Mouse (Mus musculus) gastrocnemius, postnatal 25 days (tissue): ENCODE measurements around the gene Spag7. TPM values are rescaled to one million over a fixed set of nuclear protein-coding genes. Genes with fewer than 3 reads are reported as not detected.

Experiments used
- DNase-seq: peaks from one replicate; pipeline ENCODE4 v3.0.0; 2022
- long read RNA-seq, 2 experiments: library from polyadenylated mRNA; stranded (forward); transcript quantifications; one replicate each; pipeline ENCODE4 v2.0.0; 2021
- total RNA-seq, 2 experiments: library from RNA; stranded (reverse); gene quantifications; 1 replicate in 1 of 2; 2 replicates in 1 of 2; pipeline ENCODE4 v1.2.3; 2021

The Spag7 gene
- total RNA-seq, result 10 to 100 TPM; 81.6 to 82.3 TPM
- long read RNA-seq, experiment 1, transcript Spag7-201 (7 exons, 1,159 nt), result major isoform, 109 of 146 reads
- long read RNA-seq, experiment 1, partial matches to known transcripts, result 4 of 146 reads
- long read RNA-seq, experiment 1, other reads (novel, unspliced or antisense), result 33 of 146 reads
- long read RNA-seq, experiment 2, transcript Spag7-201 (7 exons, 1,159 nt), result major isoform, 123 of 148 reads
- long read RNA-seq, experiment 2, partial matches to known transcripts, result 1 of 148 reads
- long read RNA-seq, experiment 2, other reads (novel, unspliced or antisense), result 24 of 148 reads

DNA sequence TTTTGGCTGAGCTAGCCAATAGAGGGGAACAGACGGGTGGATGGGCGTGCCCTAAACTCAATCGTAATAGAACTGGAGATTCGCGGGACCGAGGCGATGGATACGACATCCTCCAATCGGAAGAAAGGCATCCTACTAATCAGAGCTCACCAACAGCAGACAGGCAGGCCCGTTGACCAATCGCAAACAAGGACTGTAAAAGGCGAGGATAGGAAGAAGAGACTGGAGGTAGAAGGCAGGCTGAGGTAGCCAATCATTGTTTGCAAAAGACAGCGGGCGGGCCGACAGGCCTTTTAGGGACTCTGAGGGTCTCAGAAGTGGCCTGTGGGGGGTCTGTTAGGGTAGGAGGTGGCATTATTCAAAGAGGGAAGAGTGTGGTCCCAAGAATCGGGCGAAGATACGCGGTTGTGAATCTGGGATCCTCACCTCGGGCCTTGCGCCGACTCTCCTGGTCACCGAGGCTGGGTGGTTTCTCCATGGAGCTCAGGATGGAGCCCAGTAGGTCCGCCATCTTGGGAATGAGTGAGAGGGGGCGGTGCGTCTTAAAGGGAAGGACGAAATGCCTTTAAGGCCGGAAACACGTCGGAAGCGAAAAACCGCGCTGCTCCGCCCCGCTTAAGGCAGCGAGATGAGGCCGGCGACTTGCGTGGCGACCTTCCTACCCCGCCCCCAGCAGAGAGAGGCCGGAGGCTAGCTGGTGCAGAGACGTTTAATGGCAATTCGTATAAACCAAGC lies at the start of gene Spag7:
Spag7 (minus strand) TSS at position 646 of the 735 bp plus-strand sequence.
- DNase-seq, result peak; percentile 98

DNA sequence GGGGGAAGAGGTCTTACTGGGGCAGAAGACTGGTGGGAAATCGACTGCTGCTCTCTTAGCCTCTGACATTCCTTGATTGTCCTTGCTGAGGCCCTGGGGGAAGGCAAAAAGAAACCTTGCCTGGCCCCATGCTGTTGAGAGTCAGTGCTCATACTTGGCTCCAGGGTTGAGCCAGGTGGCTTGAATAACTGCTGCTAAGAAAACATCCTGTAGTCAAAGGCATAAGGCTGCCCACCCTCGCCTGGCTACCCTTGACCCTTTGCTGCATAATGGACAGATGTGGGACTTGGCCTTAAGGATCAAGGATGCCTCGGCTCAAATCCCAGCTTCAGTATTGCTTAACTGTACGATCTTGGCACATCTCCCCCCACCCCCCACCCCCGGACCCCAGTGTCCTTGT lies 49.3 kb upstream of the Spag7 start:
- DNase-seq, result no peak

DNA sequence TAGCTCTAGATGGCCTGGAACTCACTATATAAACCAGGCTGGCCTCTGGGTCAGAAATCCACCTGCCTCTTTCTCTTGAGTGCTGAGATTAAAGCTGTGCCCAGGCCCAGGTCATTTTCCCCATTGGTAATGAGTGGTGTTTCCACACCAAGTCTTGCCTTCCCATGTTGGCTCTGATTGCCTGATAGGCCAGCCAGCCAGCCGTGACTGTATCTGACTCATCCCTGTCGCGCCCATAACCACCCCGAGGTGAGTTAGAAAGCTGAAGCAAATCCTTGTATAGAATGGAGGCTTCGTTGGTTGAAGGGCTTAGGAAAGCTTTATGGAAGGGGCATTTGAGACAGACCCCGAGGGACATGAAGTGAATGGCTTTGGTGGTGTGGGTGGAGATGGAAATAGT lies 46.6 kb upstream of the Spag7 start:
- DNase-seq, result no peak

DNA sequence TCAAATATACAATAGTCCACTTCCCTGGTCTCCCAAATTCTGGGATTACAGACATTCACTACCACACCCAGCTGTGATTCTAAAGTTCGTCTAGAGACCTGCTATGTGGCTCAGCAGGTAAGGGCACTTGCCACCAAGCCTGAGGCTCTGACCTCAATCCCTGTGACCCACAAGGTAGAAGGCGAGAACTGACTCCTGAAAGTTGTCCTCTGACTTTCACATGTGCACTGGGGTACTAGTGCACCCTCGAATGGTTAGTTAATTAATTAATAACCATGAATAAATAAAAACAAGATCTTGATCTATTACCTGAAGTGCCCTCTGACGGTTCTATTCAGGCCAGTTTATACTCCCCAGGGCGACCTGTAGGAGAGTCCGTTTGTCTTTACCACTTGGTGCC lies 44.0 kb upstream of the Spag7 start:
- DNase-seq, result no peak

DNA sequence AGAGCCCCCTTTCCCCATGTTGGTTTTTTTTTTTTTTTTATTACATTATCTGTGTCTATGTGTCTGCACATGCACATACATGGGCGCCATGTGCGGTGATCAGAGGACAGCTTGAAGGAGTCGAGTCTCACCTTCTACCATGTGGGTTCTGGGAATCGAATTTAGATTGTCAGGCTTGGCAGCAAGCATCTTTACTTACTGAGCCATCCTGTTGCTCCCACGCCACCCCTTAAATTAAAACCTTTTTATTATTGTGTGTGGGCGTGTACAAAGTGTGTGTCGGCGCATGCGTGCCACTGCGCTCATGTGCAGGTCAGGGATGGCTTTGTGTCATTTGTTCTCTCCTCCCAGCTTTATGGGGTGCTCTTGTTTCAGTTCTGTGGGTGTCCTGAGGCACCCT lies 41.8 kb upstream of the Spag7 start:
- DNase-seq, result no peak

DNA sequence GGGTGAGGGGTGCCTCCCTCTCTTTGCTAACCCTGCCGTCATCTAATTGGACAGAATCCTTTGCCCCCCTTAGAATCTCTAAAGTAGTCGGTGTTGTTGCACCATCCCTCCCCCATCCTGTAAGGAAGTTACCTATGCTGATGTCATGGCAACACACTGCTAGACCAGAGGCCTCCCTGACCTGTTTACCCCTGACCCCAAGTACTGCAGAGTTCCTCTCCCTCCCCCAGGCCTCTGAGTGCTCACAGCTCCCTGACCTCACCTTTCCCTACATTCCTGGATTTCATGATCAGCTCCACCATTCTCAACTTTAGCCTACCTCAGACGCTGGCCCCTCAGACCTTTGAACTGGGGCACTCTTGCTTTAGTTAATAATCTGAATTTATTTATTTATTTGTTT lies 36.9 kb upstream of the Spag7 start:
- no peak for DNase-seq

DNA sequence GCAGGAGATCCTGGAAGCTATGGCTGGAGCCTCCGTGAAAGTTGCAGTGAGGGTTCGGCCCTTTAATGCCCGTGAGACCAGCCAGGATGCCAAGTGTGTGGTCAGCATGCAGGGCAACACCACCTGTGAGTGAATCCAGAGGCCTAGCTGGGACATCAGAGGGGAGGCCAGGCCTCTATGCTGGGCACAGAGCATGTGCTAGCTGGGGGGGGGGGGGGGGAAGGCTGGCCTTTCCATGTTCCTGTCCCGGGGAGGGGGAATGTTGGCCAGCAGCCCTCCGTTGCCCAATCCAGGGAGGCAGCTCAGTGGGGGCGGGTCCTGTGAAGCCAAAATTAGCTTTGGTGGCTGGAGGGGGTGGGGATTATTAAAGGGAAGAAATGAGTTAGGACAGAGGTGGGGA lies 33.6 kb upstream of the Spag7 start:
- peak; percentile 88 for DNase-seq

DNA sequence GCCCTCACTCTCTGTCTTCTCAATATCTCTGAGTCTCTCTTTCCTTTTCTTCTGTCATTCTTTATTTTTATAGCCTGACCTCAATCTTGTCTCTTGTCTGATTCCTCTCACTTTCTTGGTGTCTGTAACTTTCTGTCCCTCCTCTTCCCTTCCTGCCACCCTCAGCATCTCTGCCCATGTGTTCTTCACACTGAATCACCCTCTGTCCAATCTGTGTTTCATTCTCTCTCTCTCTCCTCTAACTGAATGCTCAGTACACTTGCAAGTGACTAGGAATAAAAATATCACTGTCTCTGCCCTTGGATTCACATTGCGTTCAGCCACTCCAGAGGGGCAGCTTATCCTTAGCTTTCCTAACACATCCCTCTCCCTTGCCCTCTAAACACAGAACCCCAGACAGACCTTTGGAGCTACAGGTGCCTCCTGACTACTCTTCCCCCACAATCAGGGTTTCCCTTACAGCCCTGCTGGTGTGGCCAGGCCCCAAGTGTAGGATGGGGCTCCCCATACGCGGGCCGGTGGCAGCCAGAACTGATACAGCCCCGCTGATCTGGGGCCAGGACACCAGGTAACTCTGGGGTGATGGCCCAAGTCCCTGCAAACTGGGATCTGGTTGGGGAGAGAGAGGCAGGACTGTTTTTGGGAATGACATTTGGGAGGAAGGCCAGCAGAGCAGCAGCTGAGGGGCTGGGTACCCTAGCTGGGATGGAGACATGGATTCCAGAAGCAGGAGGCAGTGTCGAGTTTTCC lies 32.9 kb upstream of the Spag7 start:
- DNase-seq, result no peak

DNA sequence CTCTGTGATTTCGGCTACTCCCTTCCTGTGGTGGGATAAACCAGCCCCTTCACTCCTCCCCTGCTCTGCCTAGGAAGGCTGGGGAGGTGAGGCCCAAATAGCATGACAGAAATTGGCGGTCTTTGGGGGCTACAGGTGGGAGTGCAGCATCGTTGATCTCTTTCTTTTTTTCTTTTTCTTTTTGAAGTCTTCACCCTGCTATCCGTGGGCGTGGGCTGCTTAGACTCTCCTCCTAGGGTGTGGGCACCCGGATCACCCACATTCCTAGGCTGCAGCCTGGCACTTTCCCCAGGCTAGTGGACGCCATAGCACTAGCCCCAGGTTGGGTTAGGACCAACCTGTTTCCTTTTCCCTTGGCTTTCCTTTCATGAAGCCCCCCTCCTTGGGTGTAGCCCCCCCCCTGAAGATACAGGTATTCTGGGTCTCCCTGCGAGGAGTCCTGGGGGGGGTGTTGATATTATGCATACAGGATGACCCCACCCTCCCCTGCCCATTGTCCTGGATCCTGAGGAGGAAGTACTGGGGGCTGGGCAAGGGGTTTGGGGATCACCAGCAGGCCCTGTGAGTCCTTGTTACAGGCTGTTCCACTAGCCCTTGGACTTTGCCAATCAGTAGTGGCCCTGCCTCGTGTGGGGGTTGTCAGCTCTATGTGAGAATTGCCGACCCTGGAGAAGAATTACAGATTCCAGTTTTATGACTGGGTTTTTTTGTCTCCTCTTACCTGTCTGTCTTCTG lies 32.2 kb upstream of the Spag7 start:
- DNase-seq, result no peak

DNA sequence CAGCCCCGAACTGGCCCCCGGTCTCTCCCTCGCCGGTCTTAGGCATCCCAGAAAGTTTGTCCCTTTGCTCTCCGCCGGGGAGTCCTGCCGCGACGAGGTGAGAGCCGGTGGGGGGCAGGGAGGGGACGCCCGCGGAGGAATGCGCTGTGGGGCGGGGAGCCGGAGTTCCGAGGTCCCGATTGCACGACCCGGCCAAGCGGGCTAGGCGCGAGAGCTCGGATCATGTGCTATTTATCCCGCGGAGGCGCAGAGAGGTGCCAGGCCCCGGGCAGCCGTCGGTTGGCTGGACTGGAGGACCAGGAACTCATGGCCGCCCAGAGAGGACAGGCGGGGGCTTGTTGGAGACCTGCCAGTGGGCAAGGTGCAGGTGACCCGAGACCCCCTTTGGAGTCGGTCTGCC lies 31.4 kb upstream of the Spag7 start:
- peak; percentile 90 for DNase-seq

DNA sequence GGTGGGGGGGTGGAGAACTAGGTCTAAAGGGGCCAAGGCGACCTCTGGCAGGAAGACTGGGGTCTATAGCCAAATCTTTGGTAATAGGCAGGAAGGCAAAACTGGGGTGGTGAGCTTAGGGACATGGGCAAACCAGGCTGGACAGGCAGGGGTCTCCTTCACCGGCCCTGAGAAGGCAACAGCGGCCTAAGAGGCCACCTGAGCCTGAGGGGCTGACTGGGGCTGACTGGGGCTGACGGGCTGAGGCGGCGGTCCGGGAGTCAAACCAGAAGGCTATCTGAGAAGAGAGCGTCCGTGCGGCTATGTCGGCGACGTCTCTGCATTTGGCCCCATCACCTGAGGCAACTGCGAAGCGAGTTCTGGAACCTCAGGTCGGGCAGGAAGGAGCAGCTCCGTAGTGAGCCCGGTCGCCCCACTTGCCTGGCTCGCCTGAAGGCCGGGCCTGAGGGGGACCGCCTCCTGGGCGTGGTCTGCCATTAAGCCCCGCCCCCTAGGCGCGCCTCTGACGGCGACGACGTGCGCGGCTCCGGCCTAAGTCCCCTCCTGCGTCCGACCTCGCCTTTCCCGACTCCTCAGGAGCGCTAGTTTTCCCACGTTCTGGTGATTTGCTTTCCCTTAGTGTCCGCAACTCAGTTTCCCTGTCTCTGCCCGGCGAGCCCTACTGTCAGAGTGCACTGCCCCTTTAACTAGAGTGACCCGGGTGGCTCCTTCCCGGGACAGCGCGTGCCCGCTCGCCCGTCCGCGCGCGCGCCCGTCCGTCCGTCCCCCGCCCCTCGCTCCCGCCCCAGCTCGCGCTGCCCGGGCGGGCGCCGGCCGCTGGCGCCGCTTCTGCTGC lies 30.7 kb upstream of the Spag7 start, which contains the start of the genes Inca1 and Kif1c:
Inca1 (minus strand) TSS at position 434 of the 835 bp plus-strand sequence.
Kif1c (plus strand) TSS at position 827 of the 835 bp plus-strand sequence.
- DNase-seq, result peak; percentile 95

DNA sequence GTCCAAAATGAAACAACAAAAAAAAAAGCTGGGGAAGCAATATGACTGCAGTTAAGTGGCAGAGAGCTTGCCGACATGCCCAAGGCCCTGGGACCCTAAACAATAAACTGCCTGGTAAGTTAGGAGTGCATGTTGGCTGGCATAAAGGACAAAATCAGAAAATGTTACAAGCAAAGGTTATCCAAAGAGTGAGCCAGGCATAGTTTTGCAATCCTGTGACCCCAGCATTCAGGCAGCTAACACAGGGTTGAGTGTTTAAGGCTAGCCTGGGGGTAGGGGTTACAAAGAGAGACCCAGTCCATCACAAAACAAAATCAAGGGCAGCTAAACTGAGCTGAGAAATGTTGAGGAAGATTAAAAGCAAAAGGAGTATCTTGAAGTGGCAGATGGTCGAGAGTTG lies 29.8 kb upstream of the Spag7 start:
- DNase-seq, result no peak

DNA sequence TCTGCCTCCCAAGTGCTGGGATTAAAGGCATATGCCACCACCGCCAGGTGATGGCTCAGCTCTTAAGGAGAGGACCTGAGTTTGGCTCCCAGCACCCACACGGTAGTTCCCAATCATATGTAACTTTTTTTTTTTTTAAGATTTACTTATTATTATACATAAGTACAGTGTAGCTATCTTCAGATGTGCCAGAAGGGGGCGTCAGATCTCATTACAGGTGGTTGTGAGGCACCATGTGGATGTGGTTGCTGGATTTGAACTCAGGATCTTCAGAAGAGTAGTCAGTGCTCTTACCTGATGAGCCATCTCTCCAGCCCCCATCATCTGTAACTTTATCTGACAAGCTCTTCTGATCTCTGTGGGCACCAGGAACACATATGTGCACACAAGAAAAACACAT lies 28.2 kb upstream of the Spag7 start:
- no peak for DNase-seq

DNA sequence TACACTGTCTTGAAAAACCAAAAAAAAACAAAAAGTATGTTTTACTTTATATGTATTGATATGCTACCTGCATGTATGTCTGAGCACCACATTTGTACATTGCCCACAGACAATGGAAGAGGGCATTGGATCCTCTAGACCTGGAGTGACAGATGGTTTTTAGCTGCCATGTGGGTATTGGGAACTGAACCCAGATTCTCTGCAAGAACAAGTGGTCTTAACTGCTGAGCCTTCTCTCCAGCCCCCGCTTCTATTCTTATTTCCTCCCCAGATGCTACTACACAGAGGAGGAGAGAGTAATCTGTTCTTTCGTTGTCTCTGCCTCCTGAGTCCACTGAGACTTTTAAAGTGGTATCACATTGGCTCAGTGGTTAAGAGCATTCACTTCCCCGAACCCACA lies 24.3 kb upstream of the Spag7 start:
- no peak for DNase-seq

DNA sequence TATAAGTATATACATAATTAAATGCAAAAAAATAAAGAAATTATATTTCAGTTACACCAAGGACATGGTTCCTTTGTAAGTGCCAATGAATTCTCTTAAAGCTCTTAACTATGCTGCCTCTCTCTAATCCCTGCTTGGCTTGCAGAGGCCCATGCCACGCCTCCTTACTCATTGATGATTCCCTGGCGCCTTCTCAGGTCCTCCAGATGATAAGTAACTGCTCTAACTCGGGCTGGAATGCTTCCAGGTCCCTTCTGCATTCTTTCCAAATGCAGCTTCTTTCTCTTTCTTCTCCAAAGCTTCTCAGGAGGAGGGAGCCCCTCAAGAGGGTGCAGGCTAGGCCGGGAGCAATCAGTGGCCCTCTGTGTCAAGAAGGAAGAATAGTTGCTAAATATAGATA lies 20.4 kb upstream of the Spag7 start:
- no peak for DNase-seq

DNA sequence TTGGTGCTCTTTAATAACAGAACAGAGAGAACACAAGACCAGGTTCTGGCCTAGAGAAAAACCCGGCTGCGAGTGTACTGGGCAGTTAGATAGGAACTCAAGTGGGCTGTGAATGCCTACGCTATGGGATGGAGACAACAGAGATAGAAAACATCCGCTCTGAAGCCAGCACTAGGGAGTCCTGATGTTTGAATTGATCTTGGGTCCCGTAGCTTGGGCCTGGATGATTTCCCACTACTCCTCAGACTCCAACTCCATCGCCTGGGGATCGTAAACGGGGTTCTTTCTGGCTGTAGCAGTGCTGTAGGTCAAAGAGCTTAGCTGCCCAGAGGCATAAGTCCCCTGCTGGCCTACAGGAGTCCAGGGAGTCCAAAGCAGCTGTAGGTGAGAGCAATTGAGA lies 19.2 kb upstream of the Spag7 start:
- no peak for DNase-seq

DNA sequence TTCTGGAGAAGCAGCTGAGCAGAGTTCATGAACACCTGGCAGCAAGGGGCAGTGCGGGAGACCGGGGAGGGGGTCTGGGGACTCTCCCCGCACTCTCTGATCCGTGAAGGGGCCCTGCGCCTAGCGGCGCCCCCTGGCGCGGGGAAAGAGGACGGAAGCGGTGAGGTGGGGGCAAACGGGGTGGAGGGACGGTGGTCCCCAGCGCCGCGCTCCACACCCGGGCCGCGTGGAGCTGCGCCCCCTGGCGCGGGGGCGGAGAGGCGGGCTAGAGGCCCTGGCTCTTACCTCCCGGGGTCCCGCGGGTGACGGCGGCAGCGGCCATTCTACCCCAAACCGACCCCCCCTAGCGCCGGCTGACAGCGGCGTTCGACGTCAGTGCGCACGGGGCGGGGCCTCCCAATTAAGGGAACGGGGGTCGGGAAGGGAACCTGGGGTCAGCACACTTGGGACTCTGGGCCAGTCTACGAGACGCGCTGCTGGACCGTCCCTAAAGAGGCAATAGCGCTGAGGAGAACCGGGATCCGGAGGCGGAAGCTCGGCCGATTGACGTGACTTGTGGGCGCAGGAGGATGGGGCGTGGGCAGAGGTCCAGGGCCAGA lies 18.5 kb upstream of the Spag7 start, which contains the start of gene Camta2:
Camta2 (minus strand) TSS at position 505 of the 599 bp plus-strand sequence.
- peak; percentile 90 for DNase-seq

DNA sequence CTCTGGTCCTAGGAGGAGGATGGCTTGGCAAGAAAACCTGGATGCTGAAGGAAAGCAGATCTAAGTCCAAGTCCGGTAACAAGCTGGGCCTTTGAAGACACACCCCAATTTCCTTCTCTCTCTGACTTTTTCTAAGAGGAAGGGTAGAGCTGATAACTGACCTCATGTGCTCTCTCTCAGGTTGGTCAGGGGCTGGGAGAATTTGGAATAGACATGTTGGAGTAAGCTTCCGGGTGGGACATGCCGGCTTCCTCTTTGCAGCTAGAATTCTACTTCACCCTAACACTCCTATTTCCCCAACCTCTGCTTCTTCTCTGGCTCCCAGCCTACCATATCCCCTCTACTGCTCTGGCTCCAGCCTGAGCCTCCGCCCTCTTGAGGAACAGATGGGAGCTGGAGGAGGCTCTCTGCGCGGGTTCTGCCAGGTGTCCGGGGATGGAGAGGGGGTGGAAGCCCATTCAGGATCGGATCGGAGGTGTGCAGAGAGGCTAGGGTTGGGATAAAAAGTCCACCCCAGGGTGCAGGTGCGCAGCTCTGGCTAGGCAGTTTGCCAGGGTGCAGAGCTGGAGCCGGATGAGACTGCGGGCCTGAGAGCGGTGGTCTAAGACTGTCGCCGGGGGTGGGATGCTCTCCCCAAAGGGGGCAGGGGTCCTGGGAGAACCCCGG lies 17.8 kb upstream of the Spag7 start:
- DNase-seq, result no peak

DNA sequence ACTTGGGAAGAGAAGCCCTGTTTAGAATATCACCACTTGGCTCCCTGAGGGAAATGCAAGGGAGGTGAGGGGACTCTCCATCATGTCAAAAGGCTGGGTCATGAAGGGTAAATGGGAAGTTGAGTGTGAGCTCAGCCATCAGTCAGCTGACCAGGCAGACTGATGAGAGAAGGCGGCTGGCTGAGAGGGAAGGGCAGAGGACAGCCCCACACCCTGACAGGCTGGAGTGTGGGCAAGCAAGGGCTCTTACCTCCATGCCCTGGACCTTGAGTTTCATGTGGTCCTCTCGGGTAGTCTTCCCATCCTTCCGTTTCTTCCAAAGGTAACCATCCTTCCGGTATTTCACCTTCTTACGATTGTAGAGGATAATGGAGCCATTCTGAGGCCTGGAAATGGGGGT lies 14.4 kb upstream of the Spag7 start:
- DNase-seq, result no peak

DNA sequence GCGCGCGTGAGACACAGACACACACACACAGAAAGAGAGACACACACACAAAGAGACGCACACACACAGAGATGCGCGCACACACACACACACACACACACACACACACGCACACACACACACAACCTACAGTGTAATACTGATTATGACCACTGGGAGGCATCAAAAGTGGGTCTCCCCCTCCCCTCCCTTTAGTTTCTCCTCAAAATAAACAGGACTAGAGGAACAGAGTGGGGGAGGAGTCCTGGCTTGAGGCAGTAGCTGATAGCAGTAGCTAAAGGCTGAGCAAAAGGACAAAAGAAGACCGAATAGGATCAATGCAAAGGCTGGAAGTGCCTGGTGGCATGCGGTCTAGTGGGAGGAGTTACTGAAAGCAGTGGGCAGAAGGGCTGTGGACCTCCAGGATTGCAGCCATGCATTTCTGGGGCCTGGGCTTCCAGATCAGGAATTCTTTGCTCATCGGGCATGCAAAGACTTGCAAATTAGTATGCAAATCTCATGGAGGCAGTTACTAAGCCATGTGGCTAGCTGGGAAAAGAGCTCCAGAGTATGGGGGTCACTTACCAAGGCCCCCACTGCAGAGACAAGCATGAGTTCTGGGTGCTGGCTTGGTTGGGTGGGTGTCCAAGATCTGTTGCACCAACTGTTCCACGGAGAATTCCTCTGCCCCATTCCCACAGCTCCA lies 12.8 kb upstream of the Spag7 start:
- no peak for DNase-seq
